10 mouse cellular contexts compared by ENCODE assay signal in the genomic region with DNA sequence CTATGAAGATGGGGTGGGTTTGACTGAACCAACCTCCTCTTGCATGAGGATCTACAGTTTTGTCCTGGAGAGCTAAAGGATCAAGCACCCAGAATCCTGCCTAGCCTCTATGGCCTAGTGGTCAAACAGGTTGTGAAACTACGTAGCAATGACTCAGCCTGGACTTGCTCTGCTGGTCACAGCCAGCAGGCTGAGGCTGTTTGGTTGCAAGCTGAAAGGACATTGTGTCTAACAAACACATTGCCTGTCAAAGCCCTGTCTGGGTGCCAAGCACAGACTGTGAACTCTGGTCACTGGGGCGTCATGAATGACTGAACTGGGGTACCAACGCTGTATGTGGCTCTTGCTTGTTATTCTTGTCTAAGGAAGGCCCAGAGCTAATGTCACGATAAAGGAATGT. TPM values are rescaled to one million over a fixed set of nuclear protein-coding genes. Genes with fewer than 3 reads are reported as not detected.
DNase-seq lines count a peak whose midpoint lies in the region; ATAC-seq and TF ChIP-seq lines count a peak whose summit lies in the region.
"Had no signal": no experiment of that assay in that cellular context is flagged by ENCODE, and none has a peak within 500 bp of the region (broad histone marks: within the 10 kb centered on the region; RNA-seq: fewer than 3 reads in every experiment).

No protein-coding gene starts in this region.

- no peaks in the 10 kb centered on the region for H3K9me3 ChIP-seq in midbrain, embryonic 14.5 days (ENCODE audit: control insufficient read depth, low read length)
- H3K9me3 ChIP-seq: embryonic facial prominence, embryonic 13.5 days; midbrain, embryonic 15.5 days had no signal

- TF ChIP-seq POLR2A in kidney, adult 2 months (IDR thresholded peaks at IDR 0.05; ENCODE audit: low read depth, low read length): no peak

- 29% methylated on average over 4 of the region's 4 CpGs for WGBS in kidney, adult 2 months
- 77% methylated on average over 4 of the region's 4 CpGs for WGBS in midbrain, embryonic 14.5 days

- H3K36me3 ChIP-seq in kidney, adult 2 months (ENCODE audit: control insufficient read depth, insufficient read depth, low read length): no peaks in the 10 kb centered on the region
- H3K36me3 ChIP-seq in midbrain, embryonic 14.5 days (ENCODE audit: control insufficient read depth, insufficient read depth, low read length): no peaks in the 10 kb centered on the region
- H3K36me3 ChIP-seq: embryonic facial prominence, embryonic 13.5 days; midbrain, embryonic 15.5 days had no signal

- DNase-seq in A20 (ENCODE audit: low read depth, low spot score): peak; percentile 74
- DNase-seq in Muller cell, postnatal 12 days (ENCODE audit: inconsistent ontology term): peak; percentile 46
- peak; percentile 97 for DNase-seq in kidney, adult 2 months
- DNase-seq in lung, postnatal 25 days (ENCODE audit: low spot score): peak; percentile 68
- DNase-seq in retina, embryonic 14.5 days (ENCODE audit: low spot score): no peak
- no peak for DNase-seq in midbrain, embryonic 14.5 days
- DNase-seq in cerebellum, postnatal 36 days: no peak
- DNase-seq: right cerebral cortex, postnatal 25 days had no signal

- ATAC-seq in midbrain, embryonic 14.5 days (ENCODE audit: low FRiP score, low TSS enrichment): no peak
- ATAC-seq: midbrain, embryonic 15.5 days had no signal

- H3K4me3 ChIP-seq in kidney, adult 2 months (ENCODE audit: insufficient read depth, low read depth, low read length): no peak overlapping the region
- no peak overlapping the region for H3K4me3 ChIP-seq in midbrain, embryonic 14.5 days (replicated peaks; ENCODE audit: low read depth, low read length)
- H3K4me3 ChIP-seq: embryonic facial prominence, embryonic 13.5 days; midbrain, embryonic 15.5 days had no signal

- H3K27ac ChIP-seq in kidney, adult 2 months (ENCODE audit: insufficient read depth, low read depth, low read length): peak overlapping the region; percentile 72; the same call in 1 of the 2 replicates
- no peak overlapping the region for H3K27ac ChIP-seq in midbrain, embryonic 14.5 days (replicated peaks; ENCODE audit: low read depth, low read length)
- H3K27ac ChIP-seq: embryonic facial prominence, embryonic 13.5 days; midbrain, embryonic 15.5 days had no signal

- TF ChIP-seq CTCF in kidney, adult 2 months (conservative IDR thresholded peaks at IDR 0.05; ENCODE audit: insufficient read depth, insufficient read length, low read depth, low read length): 0 out of 2 replicates have a peak, but pooled peaks have one; percentile 27

- peaks cover 31% of the 10 kb centered on the region for H3K4me1 ChIP-seq in kidney, adult 2 months (ENCODE audit: control insufficient read depth, insufficient read depth, low read length)
- no peaks in the 10 kb centered on the region for H3K4me1 ChIP-seq in midbrain, embryonic 14.5 days (ENCODE audit: control insufficient read depth, insufficient read depth, low read length)
- H3K4me1 ChIP-seq: midbrain, embryonic 15.5 days had no signal

- H3K4me2 ChIP-seq in midbrain, embryonic 14.5 days (ENCODE audit: low read length): no peak overlapping the region
- H3K4me2 ChIP-seq: embryonic facial prominence, embryonic 13.5 days; midbrain, embryonic 15.5 days had no signal

- H3K9ac ChIP-seq in midbrain, embryonic 14.5 days (replicated peaks; ENCODE audit: low read length): no peak overlapping the region
- H3K9ac ChIP-seq: embryonic facial prominence, embryonic 13.5 days; midbrain, embryonic 15.5 days had no signal

- H3K27me3 ChIP-seq in kidney, adult 2 months (replicated peaks; ENCODE audit: control insufficient read depth, insufficient read depth, low read length): no peaks in the 10 kb centered on the region
- no peaks in the 10 kb centered on the region for H3K27me3 ChIP-seq in midbrain, embryonic 14.5 days (ENCODE audit: control insufficient read depth, insufficient read depth, low read length)
- H3K27me3 ChIP-seq: embryonic facial prominence, embryonic 13.5 days; midbrain, embryonic 15.5 days had no signal

RNA-seq across cellular contexts. Expression of gene Med18, which starts 10.9 kb away (rescaled TPM):
- polyA plus RNA-seq in kidney, adult 2 months (2012; rRNA removed): 2.4 and 2.9 TPM in 2 replicates
- polyA plus RNA-seq in midbrain, embryonic 14.5 days (2014; fragmentation: Nextera tagmentation; extraction: Ambion mirVana): 8.9 and 10.8 TPM in 2 replicates

RNA-seq across cellular contexts. Expression of gene Sesn2, which starts 35.7 kb away (rescaled TPM):
- 26.7 and 29.4 TPM in 2 replicates for polyA plus RNA-seq in kidney, adult 2 months (2012; rRNA removed)
- 4.7 and 5.5 TPM in 2 replicates for polyA plus RNA-seq in midbrain, embryonic 14.5 days (2014; fragmentation: Nextera tagmentation; extraction: Ambion mirVana)

RNA-seq across cellular contexts. Expression of gene Phactr4, which starts 52.3 kb away (rescaled TPM):
- 19.5 and 25.2 TPM in 2 replicates for polyA plus RNA-seq in kidney, adult 2 months (2012; rRNA removed)
- polyA plus RNA-seq in midbrain, embryonic 14.5 days (2014; fragmentation: Nextera tagmentation; extraction: Ambion mirVana): 7.4 and 11.1 TPM in 2 replicates

RNA-seq across cellular contexts. Expression of gene Atpif1, which starts 58.8 kb away (rescaled TPM):
- polyA plus RNA-seq in kidney, adult 2 months (2012; rRNA removed): 346 and 485 TPM in 2 replicates
- 1,327 and 1,547 TPM in 2 replicates for polyA plus RNA-seq in midbrain, embryonic 14.5 days (2014; fragmentation: Nextera tagmentation; extraction: Ambion mirVana)

Comparison
In these comparisons a context has a peak if more than half of its experiments do, and no peak if none do; other contexts are left out.
1. DNase-seq: peak in A20 (single experiment), Muller cell, postnatal 12 days (single experiment), kidney, adult 2 months (single experiment) and lung, postnatal 25 days (single experiment); none in retina, embryonic 14.5 days (single experiment), midbrain, embryonic 14.5 days (single experiment) and cerebellum, postnatal 36 days (0 of 2).